Mouse (Mus musculus) hindbrain, embryonic 15.5 days (tissue): ENCODE results near the gene Sowaha. TPM values are rescaled to one million over a fixed set of nuclear protein-coding genes. Genes with fewer than 3 reads are reported as not detected.

ENCODE experiments used
- ATAC-seq: fragments of 200-750 bp; cut with Nextera tagmentation; 2 replicates; pipeline ENCODE4 v1.8.0; 2017; ENCODE audit warnings: low read depth, moderate number of reproducible peaks, moderate TSS enrichment; ENCODE audit not compliant: low FRiP score
- H3K27ac ChIP-seq: fragments of 300-500 bp; sonication (generic); replicated peaks from 2 replicates; pipeline ENCODE4 v1.5.1; 2015; ENCODE audit warnings: mild to moderate bottlenecking, inconsistent platforms
- H3K27me3 ChIP-seq: fragments of 300-500 bp; sonication (generic); 2 replicates; pipeline ENCODE4 v1.6.1; 2015; ENCODE audit warnings: control low read depth, inconsistent platforms
- H3K36me3 ChIP-seq: fragments of 300-500 bp; sonication (generic); 2 replicates; pipeline ENCODE4 v1.6.1; 2015; ENCODE audit warnings: control low read depth, inconsistent platforms
- H3K4me1 ChIP-seq: fragments of 300-500 bp; sonication (generic); replicated peaks from 2 replicates; pipeline ENCODE4 v1.6.1; 2015; ENCODE audit warnings: control low read depth, inconsistent platforms
- H3K4me2 ChIP-seq: fragments of 300-500 bp; sonication (generic); 2 replicates; pipeline ENCODE4 v1.6.1; 2015; ENCODE audit warnings: moderate library complexity, mild to moderate bottlenecking, inconsistent platforms
- H3K4me3 ChIP-seq: fragments of 300-500 bp; sonication (generic); 2 replicates; pipeline ENCODE4 v1.5.1; 2015; ENCODE audit warnings: mild to moderate bottlenecking, inconsistent platforms
- H3K9ac ChIP-seq: fragments of 300-500 bp; sonication (generic); 2 replicates; pipeline ENCODE4 v1.6.1; 2015; ENCODE audit warnings: inconsistent platforms
- H3K9me3 ChIP-seq: fragments of 300-500 bp; sonication (generic); 2 replicates; pipeline ENCODE4 v1.6.1; 2016; ENCODE audit warnings: control low read depth, inconsistent platforms
- whole genome bisulfite sequencing: fragments of 180-500 bp; shearing (Covaris S2); methylation state at CpG from one replicate; pipeline ENCODE4 v1.1.7; 2015; 5-methylcytosine and 5-hydroxymethylcytosine counted together
- polyA plus RNA-seq: library from polyadenylated mRNA; unstranded; fragments of >200 nt; fragmentation: Nextera tagmentation; extraction: Ambion mirVana; gene quantifications from 2 replicates; pipeline ENCODE4 v1.2.1, GENCODE M21; 2015

The Sowaha gene
- polyA plus RNA-seq, 1 experiment from 2014 or later, result 1.6 TPM

GRCm38 (mm10) chr11:53447996-53448395 is 32.1 kb downstream of the Sowaha start:
- no peak for ATAC-seq
- no peaks in the 10 kb centered on the region for H3K36me3 ChIP-seq
- 89% methylated on average over 8 of the region's 8 CpGs for WGBS
- H3K27ac ChIP-seq, result no peak overlapping the region
- no peaks in the 10 kb centered on the region for H3K9me3 ChIP-seq
- H3K27me3 ChIP-seq, result no peaks in the 10 kb centered on the region
- no peak overlapping the region for H3K9ac ChIP-seq
- no peak overlapping the region for H3K4me3 ChIP-seq
- no peaks in the 10 kb centered on the region for H3K4me1 ChIP-seq
- H3K4me2 ChIP-seq, result no peak overlapping the region

- no peaks in the 10 kb centered on the region for H3K9me3 ChIP-seq
- no peaks in the 10 kb centered on the region for H3K36me3 ChIP-seq
- H3K4me3 ChIP-seq, result no peak overlapping the region
- H3K4me1 ChIP-seq, result no peaks in the 10 kb centered on the region
- ATAC-seq, result no peak
- no peak overlapping the region for H3K4me2 ChIP-seq
- WGBS, result 90% methylated on average over 13 of the region's 13 CpGs
- no peak overlapping the region for H3K9ac ChIP-seq
- H3K27ac ChIP-seq, result no peak overlapping the region
- no peaks in the 10 kb centered on the region for H3K27me3 ChIP-seq
Measured at GRCm38 (mm10) chr11:53446183-53446582, 33.9 kb downstream of the Sowaha start.

- Histone ChIP-seq H3K27me3 (no peaks in the 10 kb centered on the region), H3K9me3 (no peaks in the 10 kb centered on the region), H3K4me2 (no peak overlapping the region), H3K4me3 (no peak overlapping the region), H3K27ac (no peak overlapping the region), H3K36me3 (no peaks in the 10 kb centered on the region), H3K4me1 (no peaks in the 10 kb centered on the region), H3K9ac (no peak overlapping the region)
- 62% methylated on average over 13 of the region's 13 CpGs for WGBS
- ATAC-seq, result no peak
Measured at GRCm38 (mm10) chr11:53445562-53445961, 34.5 kb downstream of the Sowaha start.

- Histone ChIP-seq H3K4me1 (no peaks in the 10 kb centered on the region), H3K9me3 (no peaks in the 10 kb centered on the region), H3K4me3 (no peak overlapping the region), H3K9ac (no peak overlapping the region), H3K36me3 (no peaks in the 10 kb centered on the region), H3K27ac (no peak overlapping the region), H3K27me3 (no peaks in the 10 kb centered on the region), H3K4me2 (no peak overlapping the region)
- 37% methylated on average over 6 of the region's 6 CpGs for WGBS
- no peak for ATAC-seq
Measured at GRCm38 (mm10) chr11:53443861-53444260, 36.2 kb downstream of the Sowaha start.

GRCm38 (mm10) chr11:53441921-53442320 is 38.2 kb downstream of the Sowaha start:
- no peaks in the 10 kb centered on the region for H3K4me1 ChIP-seq
- H3K27ac ChIP-seq, result no peak overlapping the region
- H3K4me3 ChIP-seq, result no peak overlapping the region
- no peaks in the 10 kb centered on the region for H3K9me3 ChIP-seq
- no peaks in the 10 kb centered on the region for H3K36me3 ChIP-seq
- H3K4me2 ChIP-seq, result no peak overlapping the region
- no peak overlapping the region for H3K9ac ChIP-seq
- H3K27me3 ChIP-seq, result no peaks in the 10 kb centered on the region
- no peak for ATAC-seq
- 59% methylated on average over 12 of the region's 12 CpGs for whole genome bisulfite sequencing

GRCm38 (mm10) chr11:53436338-53436737 is 43.7 kb downstream of the Sowaha start:
- H3K4me2 ChIP-seq, result no peak overlapping the region
- no peaks in the 10 kb centered on the region for H3K36me3 ChIP-seq
- H3K4me3 ChIP-seq, result no peak overlapping the region
- WGBS, result 86% methylated on average over 6 of the region's 6 CpGs
- H3K9ac ChIP-seq, result no peak overlapping the region
- no peaks in the 10 kb centered on the region for H3K27me3 ChIP-seq
- no peak overlapping the region for H3K27ac ChIP-seq
- no peaks in the 10 kb centered on the region for H3K9me3 ChIP-seq
- no peak for ATAC-seq
- peaks cover 5% of the 10 kb centered on the region; the same call in 1 of the 2 replicates for H3K4me1 ChIP-seq

- Histone ChIP-seq H3K9ac (no peak overlapping the region), H3K9me3 (no peaks in the 10 kb centered on the region), H3K36me3 (no peaks in the 10 kb centered on the region), H3K4me1 (peaks cover 5% of the 10 kb centered on the region; the same call in 1 of the 2 replicates), H3K27me3 (no peaks in the 10 kb centered on the region), H3K27ac (no peak overlapping the region), H3K4me3 (no peak overlapping the region), H3K4me2 (no peak overlapping the region)
- no peak for ATAC-seq
- 88% methylated on average over 8 of the region's 8 CpGs for WGBS
Measured at GRCm38 (mm10) chr11:53435504-53435903, 44.6 kb downstream of the Sowaha start.

GRCm38 (mm10) chr11:53433057-53433456 is 47.0 kb downstream of the Sowaha start:
- Histone ChIP-seq H3K4me3 (no peak overlapping the region), H3K4me1 (peaks cover 17% of the 10 kb centered on the region), H3K9ac (no peak overlapping the region), H3K4me2 (no peak overlapping the region), H3K27ac (no peak overlapping the region), H3K9me3 (no peaks in the 10 kb centered on the region), H3K27me3 (no peaks in the 10 kb centered on the region), H3K36me3 (peaks cover 9% of the 10 kb centered on the region)
- ATAC-seq, result no peak
- 65% methylated on average over 6 of the region's 6 CpGs for WGBS

GRCm38 (mm10) chr11:53431347-53432056 is 48.6 kb downstream of the Sowaha start:
- Histone ChIP-seq H3K4me1 (peaks cover 17% of the 10 kb centered on the region), H3K27ac (peak overlapping the region; percentile 80), H3K36me3 (peaks cover 11% of the 10 kb centered on the region), H3K27me3 (no peaks in the 10 kb centered on the region), H3K4me3 (peak overlapping the region; percentile 83), H3K4me2 (peak overlapping the region; percentile 60), H3K9ac (peak overlapping the region; percentile 41), H3K9me3 (no peaks in the 10 kb centered on the region)
- ATAC-seq, result peak; percentile 53
- 16% methylated on average over 9 of the region's 9 CpGs for WGBS

- H3K36me3 ChIP-seq, result peaks cover 11% of the 10 kb centered on the region
- peak within 1 kb of the TSS; percentile 75 for H3K4me2 ChIP-seq
- H3K4me1 ChIP-seq, result peaks cover 17% of the 10 kb centered on the region
- H3K27ac ChIP-seq, result peak within 1 kb of the TSS; percentile 86
- under 1% methylated on average over 44 of the region's 44 CpGs for WGBS
- H3K9me3 ChIP-seq, result no peaks in the 10 kb centered on the region
- ATAC-seq, result peak; percentile 98
- H3K27me3 ChIP-seq, result no peaks in the 10 kb centered on the region
- H3K9ac ChIP-seq, result peak within 1 kb of the TSS; percentile 74
- H3K4me3 ChIP-seq, result peak within 1 kb of the TSS; percentile 83
Measured at GRCm38 (mm10) chr11:53430670-53431346, 49.3 kb downstream of the Sowaha start, which contains the start of the genes Uqcrq and Gdf9. Gene Uqcrq (minus strand): TSS chr11:53430831. Gene Gdf9 (plus strand): TSS chr11:53431023.

- Histone ChIP-seq H3K9ac (peak overlapping the region; percentile 74), H3K4me1 (peaks cover 17% of the 10 kb centered on the region), H3K9me3 (no peaks in the 10 kb centered on the region), H3K27me3 (no peaks in the 10 kb centered on the region), H3K4me2 (peak overlapping the region; percentile 75), H3K36me3 (peaks cover 11% of the 10 kb centered on the region), H3K27ac (peak overlapping the region; percentile 86), H3K4me3 (peak overlapping the region; percentile 83)
- under 1% methylated on average over 34 of the region's 34 CpGs for WGBS
- ATAC-seq, result peak; percentile 70
Measured at GRCm38 (mm10) chr11:53430300-53430669, 49.8 kb downstream of the Sowaha start.

- Histone ChIP-seq H3K4me1 (peaks cover 17% of the 10 kb centered on the region), H3K4me2 (peak overlapping the region; percentile 75), H3K27me3 (no peaks in the 10 kb centered on the region), H3K4me3 (peak overlapping the region; percentile 83; the same call in 1 of the 2 replicates), H3K27ac (no peak overlapping the region), H3K36me3 (peaks cover 11% of the 10 kb centered on the region), H3K9me3 (no peaks in the 10 kb centered on the region), H3K9ac (no peak overlapping the region)
- ATAC-seq, result no peak
Measured at GRCm38 (mm10) chr11:53429182-53429581, 50.9 kb downstream of the Sowaha start.
